Comparison of ENCODE assay signal across 8 mouse cellular contexts in the genomic region with DNA sequence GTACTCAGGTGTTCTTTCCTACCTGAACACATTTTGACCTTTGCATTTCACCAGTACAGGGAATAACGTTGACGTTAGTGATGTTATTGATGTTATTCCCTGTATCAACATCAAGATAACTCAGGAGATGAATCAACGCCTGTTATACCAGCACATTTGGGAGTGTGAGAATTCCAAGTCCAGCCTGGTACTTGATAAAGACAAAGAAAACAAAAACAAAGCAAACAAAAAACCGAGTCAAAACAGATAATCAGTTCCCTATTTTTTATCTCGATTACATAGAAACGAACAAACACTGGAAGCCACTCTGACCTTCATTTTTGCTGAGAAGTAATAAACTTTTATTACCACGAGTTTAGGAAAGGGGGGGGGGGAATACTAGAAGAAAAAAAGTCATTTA. TPM values are rescaled to one million over a fixed set of nuclear protein-coding genes. Genes with fewer than 3 reads are reported as not detected.
DNase-seq lines count a peak whose midpoint lies in the region; ATAC-seq and TF ChIP-seq lines count a peak whose summit lies in the region.

No protein-coding gene starts in this region.

- H3K4me3 ChIP-seq in heart, embryonic 16.5 days (ENCODE audit: low read length): peak overlapping the region; percentile 90
- H3K4me3 ChIP-seq in bone marrow, adult 2 months (replicated peaks; ENCODE audit: control insufficient read depth, low read depth, low read length): peak overlapping the region; percentile 40
- H3K4me3 ChIP-seq in hindbrain, embryonic 12.5 days: peak overlapping the region; percentile 72
- peak overlapping the region; percentile 71 for H3K4me3 ChIP-seq in midbrain, embryonic 12.5 days

- no peak overlapping the region; the same call in 1 of the 2 replicates for H3K27ac ChIP-seq in heart, embryonic 16.5 days (ENCODE audit: low read length)
- no peak overlapping the region for H3K27ac ChIP-seq in bone marrow, adult 2 months (ENCODE audit: control insufficient read depth, insufficient read depth, low read depth, low read length, poor library complexity)
- H3K27ac ChIP-seq in hindbrain, embryonic 12.5 days: no peak overlapping the region; the same call in 1 of the 2 replicates
- H3K27ac ChIP-seq in midbrain, embryonic 12.5 days (replicated peaks): no peak overlapping the region

- H3K9me3 ChIP-seq in heart, embryonic 16.5 days (replicated peaks; ENCODE audit: control insufficient read depth, low read length): no peaks in the 10 kb centered on the region
- H3K9me3 ChIP-seq in hindbrain, embryonic 12.5 days (replicated peaks): no peaks in the 10 kb centered on the region
- H3K9me3 ChIP-seq in midbrain, embryonic 12.5 days: no peaks in the 10 kb centered on the region

- no peak for TF ChIP-seq CTCF in bone marrow, adult 2 months (IDR thresholded peaks at IDR 0.05; ENCODE audit: control insufficient read depth, insufficient read depth, low read length)

- no peaks in the 10 kb centered on the region for H3K4me1 ChIP-seq in heart, embryonic 16.5 days (ENCODE audit: control insufficient read depth, insufficient read depth, low read length)
- no peaks in the 10 kb centered on the region; the same call in 1 of the 2 replicates for H3K4me1 ChIP-seq in bone marrow, adult 2 months (ENCODE audit: control insufficient read depth, insufficient read depth, low read length)
- H3K4me1 ChIP-seq in hindbrain, embryonic 12.5 days: no peaks in the 10 kb centered on the region
- H3K4me1 ChIP-seq in midbrain, embryonic 12.5 days: 0 out of 2 replicates have a peak, but pooled peaks cover 3% of the 10 kb centered on the region

- no peaks in the 10 kb centered on the region for H3K27me3 ChIP-seq in heart, embryonic 16.5 days (ENCODE audit: control insufficient read depth, insufficient read depth, low read length)
- no peaks in the 10 kb centered on the region for H3K27me3 ChIP-seq in hindbrain, embryonic 12.5 days
- no peaks in the 10 kb centered on the region for H3K27me3 ChIP-seq in midbrain, embryonic 12.5 days

- 47% methylated on average over 7 of the region's 7 CpGs for WGBS in heart, embryonic 16.5 days
- WGBS in bone marrow, adult 2 months: 29% methylated on average over 7 of the region's 7 CpGs
- 67% methylated on average over 7 of the region's 7 CpGs for WGBS in hindbrain, embryonic 12.5 days
- WGBS in midbrain, embryonic 12.5 days: 65% methylated on average over 7 of the region's 7 CpGs

- no peak for ATAC-seq in heart, embryonic 16.5 days (replicated peaks; ENCODE audit: extremely low read depth, insufficient read depth, low FRiP score)
- no peak for ATAC-seq in hindbrain, embryonic 12.5 days (ENCODE audit: low FRiP score)
- no peak for ATAC-seq in midbrain, embryonic 12.5 days (ENCODE audit: low FRiP score, low read depth)

- peak overlapping the region; percentile 96 for H3K9ac ChIP-seq in heart, embryonic 16.5 days (ENCODE audit: low read length)
- H3K9ac ChIP-seq in hindbrain, embryonic 12.5 days: peak overlapping the region; percentile 82; the same call in 1 of the 2 replicates
- H3K9ac ChIP-seq in midbrain, embryonic 12.5 days (replicated peaks): peak overlapping the region; percentile 80; the same call in 1 of the 2 replicates

- intact Hi-C loops in heart, postnatal 36 days (cut with DNase I): loop anchor here (2.0 to 5.0 kb wide), 2 partner anchors 14 to 1334 kb away; partner anchors contain the start of gene Dtnb

- H3K36me3 ChIP-seq in heart, embryonic 16.5 days (ENCODE audit: control insufficient read depth, insufficient read depth): 0 out of 2 replicates have a peak, but pooled peaks cover under 1% of the 10 kb centered on the region
- no peaks in the 10 kb centered on the region for H3K36me3 ChIP-seq in hindbrain, embryonic 12.5 days
- 0 out of 2 replicates have a peak, but pooled peaks cover 4% of the 10 kb centered on the region for H3K36me3 ChIP-seq in midbrain, embryonic 12.5 days

- DNase-seq in heart, postnatal 36 days: no peak
- DNase-seq in cerebellum, adult 11 months: no peak
- no peak for DNase-seq in gastrocnemius, adult 18-20 months (ENCODE audit: low spot score)
- no peak for DNase-seq in natural killer cell, adult 2 months (ENCODE audit: low spot score in 2 of 2)

- peak overlapping the region; percentile 87 for H3K4me2 ChIP-seq in heart, embryonic 16.5 days (ENCODE audit: low read depth, low read length)
- peak overlapping the region; percentile 77 for H3K4me2 ChIP-seq in hindbrain, embryonic 12.5 days (replicated peaks)
- peak overlapping the region; percentile 80 for H3K4me2 ChIP-seq in midbrain, embryonic 12.5 days (replicated peaks)

- no peak for TF ChIP-seq POLR2A in bone marrow, adult 2 months (IDR thresholded peaks at IDR 0.05; ENCODE audit: borderline replicate concordance, control insufficient read depth, low read depth, low read length)

RNA-seq across cellular contexts. Expression of gene Ubxn2a, which starts 1.0 kb away (rescaled TPM):
- polyA plus RNA-seq in heart, embryonic 16.5 days (2015; fragmentation: Nextera tagmentation; extraction: Ambion mirVana): 31.7 and 32.7 TPM in 2 replicates
- 10 to 100 TPM; 67.8 to 69.2 TPM for total RNA-seq in heart, postnatal 36 days (2021)
- 13.5 and 14.4 TPM in 2 replicates for polyA plus RNA-seq in bone marrow, adult 2 months (2011; ENCODE audit: insufficient read depth, insufficient read length, low replicate concordance, missing spikeins)
- polyA plus RNA-seq in hindbrain, embryonic 12.5 days (2016; fragmentation: Nextera tagmentation; extraction: Ambion mirVana): 36.0 and 38.9 TPM in 2 replicates
- polyA plus RNA-seq in midbrain, embryonic 12.5 days (2016; fragmentation: Nextera tagmentation; extraction: Ambion mirVana): 25.8 and 30.0 TPM in 2 replicates
- 100 to 1,000 TPM; 141 to 142 TPM for total RNA-seq in gastrocnemius, adult 18-20 months (2021)

RNA-seq across cellular contexts. Expression of gene Atad2b, which starts 10.7 kb away (rescaled TPM):
- polyA plus RNA-seq in heart, embryonic 16.5 days (2015; fragmentation: Nextera tagmentation; extraction: Ambion mirVana): 5.3 and 6.0 TPM in 2 replicates
- 10 to 100 TPM; 13.2 to 15.8 TPM for total RNA-seq in heart, postnatal 36 days (2021)
- 19.0 and 26.5 TPM in 2 replicates for polyA plus RNA-seq in bone marrow, adult 2 months (2011; ENCODE audit: insufficient read depth, insufficient read length, low replicate concordance, missing spikeins)
- polyA plus RNA-seq in hindbrain, embryonic 12.5 days (2016; fragmentation: Nextera tagmentation; extraction: Ambion mirVana): 25.8 and 28.2 TPM in 2 replicates
- polyA plus RNA-seq in midbrain, embryonic 12.5 days (2016; fragmentation: Nextera tagmentation; extraction: Ambion mirVana): 24.8 and 26.7 TPM in 2 replicates
- 10 to 100 TPM; 11.3 to 12.0 TPM for total RNA-seq in gastrocnemius, adult 18-20 months (2021)

RNA-seq across cellular contexts. Expression of gene Mfsd2b, which starts 32.3 kb away (rescaled TPM):
- 0.76 and 1.1 TPM in 2 replicates for polyA plus RNA-seq in heart, embryonic 16.5 days (2015; fragmentation: Nextera tagmentation; extraction: Ambion mirVana)
- under 1 TPM; 0.42 to 0.65 TPM for total RNA-seq in heart, postnatal 36 days (2021)
- 122 and 162 TPM in 2 replicates for polyA plus RNA-seq in bone marrow, adult 2 months (2011; ENCODE audit: insufficient read depth, insufficient read length, low replicate concordance, missing spikeins)
- 3.4 and 4.0 TPM in 2 replicates for polyA plus RNA-seq in hindbrain, embryonic 12.5 days (2016; fragmentation: Nextera tagmentation; extraction: Ambion mirVana)
- 2.1 and 2.6 TPM in 2 replicates for polyA plus RNA-seq in midbrain, embryonic 12.5 days (2016; fragmentation: Nextera tagmentation; extraction: Ambion mirVana)
- under 1 TPM; 0.66 TPM for total RNA-seq in gastrocnemius, adult 18-20 months (2021)

Comparison
In these comparisons a context has a peak if more than half of its experiments do, and no peak if none do; other contexts are left out.
1. H3K4me3 ChIP-seq: peak in every context shown above with its lines; median percentile 90 in heart, embryonic 16.5 days; 72 in hindbrain, embryonic 12.5 days; 71 in midbrain, embryonic 12.5 days; 40 in bone marrow, adult 2 months.
2. RNA of gene Mfsd2b, which starts 32.3 kb away (polyA plus RNA-seq): 122 to 162 TPM in bone marrow, adult 2 months; 3.4 to 4.0 TPM in hindbrain, embryonic 12.5 days, 2.1 to 2.6 TPM in midbrain, embryonic 12.5 days and 0.76 to 1.1 TPM in heart, embryonic 16.5 days; every median in the first group is over 10 times any median in the second.
3. Peak in every context shown above with its lines, with median percentiles within 50 percentile points of each other: H3K4me2 ChIP-seq and H3K9ac ChIP-seq.